Mouse (Mus musculus): ENCODE results near the gene Cnot6l. TPM values are rescaled to one million over a fixed set of nuclear protein-coding genes. Genes with fewer than 3 reads are reported as not detected.

The Cnot6l gene
- polyA plus RNA-seq, 1 experiment from 2014 or later, result 4.6 TPM

GRCm38 (mm10) chr5:96126856-96127255 is 37.1 kb downstream of the Cnot6l start:
- Histone ChIP-seq H3K9ac (ENCODE audit: low read depth, low read length) (no peak overlapping the region), H3K4me2 (ENCODE audit: low read depth, low read length) (no peak overlapping the region), H3K9me3 (replicated peaks; ENCODE audit: control insufficient read depth, low read length) (no peaks in the 10 kb centered on the region), H3K27ac (ENCODE audit: low read length) (no peak overlapping the region), H3K4me3 (ENCODE audit: low read depth, low read length) (no peak overlapping the region), H3K36me3 (ENCODE audit: control insufficient read depth, insufficient read depth) (no peaks in the 10 kb centered on the region), H3K4me1 (ENCODE audit: control insufficient read depth, low read depth, low read length) (no peaks in the 10 kb centered on the region), H3K27me3 (ENCODE audit: control insufficient read depth, insufficient read depth, low read depth, low read length) (no peaks in the 10 kb centered on the region)
- no peak for ATAC-seq (ENCODE audit: low read depth)
- WGBS (ENCODE audit: insufficient replicate concordance), result 83% methylated on average over 1 of the region's 1 CpGs

- 63% methylated on average over 3 of the region's 3 CpGs for WGBS (ENCODE audit: insufficient replicate concordance)
- Histone ChIP-seq H3K27me3 (ENCODE audit: control insufficient read depth, insufficient read depth, low read depth, low read length) (no peaks in the 10 kb centered on the region), H3K27ac (ENCODE audit: low read length) (no peak overlapping the region), H3K9ac (ENCODE audit: low read depth, low read length) (no peak overlapping the region), H3K9me3 (replicated peaks; ENCODE audit: control insufficient read depth, low read length) (no peaks in the 10 kb centered on the region), H3K36me3 (ENCODE audit: control insufficient read depth, insufficient read depth) (no peaks in the 10 kb centered on the region), H3K4me1 (ENCODE audit: control insufficient read depth, low read depth, low read length) (no peaks in the 10 kb centered on the region), H3K4me3 (ENCODE audit: low read depth, low read length) (no peak overlapping the region), H3K4me2 (ENCODE audit: low read depth, low read length) (no peak overlapping the region)
- no peak for ATAC-seq (ENCODE audit: low read depth)
Observed at GRCm38 (mm10) chr5:96114943-96115342, 49.0 kb downstream of the Cnot6l start.

- H3K36me3 ChIP-seq (ENCODE audit: control insufficient read depth, insufficient read depth), result no peaks in the 10 kb centered on the region
- WGBS (ENCODE audit: insufficient replicate concordance), result 57% methylated on average over 1 of the region's 1 CpGs
- ATAC-seq (ENCODE audit: low read depth), result no peak; the same call in 1 of the 2 replicates
- no peaks in the 10 kb centered on the region for H3K9me3 ChIP-seq (replicated peaks; ENCODE audit: control insufficient read depth, low read length)
- no peak overlapping the region for H3K4me3 ChIP-seq (ENCODE audit: low read depth, low read length)
- H3K4me2 ChIP-seq (ENCODE audit: low read depth, low read length), result no peak overlapping the region
- H3K27me3 ChIP-seq (ENCODE audit: control insufficient read depth, insufficient read depth, low read depth, low read length), result no peaks in the 10 kb centered on the region
- no peak overlapping the region for H3K27ac ChIP-seq (ENCODE audit: low read length)
- no peak overlapping the region for H3K9ac ChIP-seq (ENCODE audit: low read depth, low read length)
- no peaks in the 10 kb centered on the region for H3K4me1 ChIP-seq (ENCODE audit: control insufficient read depth, low read depth, low read length)
Observed at GRCm38 (mm10) chr5:96104644-96105043, 59.3 kb downstream of the Cnot6l start.

- 72% methylated on average over 2 of the region's 2 CpGs for WGBS (ENCODE audit: insufficient replicate concordance)
Observed at GRCm38 (mm10) chr5:96091468-96091867, 72.5 kb downstream of the Cnot6l start.

GRCm38 (mm10) chr5:96085324-96085723 is 78.6 kb downstream of the Cnot6l start:
- Histone ChIP-seq H3K9me3 (replicated peaks; ENCODE audit: control insufficient read depth, low read length) (no peaks in the 10 kb centered on the region), H3K4me2 (ENCODE audit: low read depth, low read length) (no peak overlapping the region), H3K27me3 (ENCODE audit: control insufficient read depth, insufficient read depth, low read depth, low read length) (no peaks in the 10 kb centered on the region), H3K36me3 (ENCODE audit: control insufficient read depth, insufficient read depth) (peaks cover 4% of the 10 kb centered on the region), H3K4me3 (ENCODE audit: low read depth, low read length) (no peak overlapping the region), H3K4me1 (ENCODE audit: control insufficient read depth, low read depth, low read length) (no peaks in the 10 kb centered on the region), H3K27ac (ENCODE audit: low read length) (no peak overlapping the region), H3K9ac (ENCODE audit: low read depth, low read length) (no peak overlapping the region)
- no peak for ATAC-seq (ENCODE audit: low read depth)

More at GRCm38 (mm10) chr5:96091468-96091867, 72.5 kb downstream of the Cnot6l start:
- Histone ChIP-seq H3K27me3 (ENCODE audit: control insufficient read depth, insufficient read depth, low read depth, low read length) (no peaks in the 10 kb centered on the region), H3K36me3 (ENCODE audit: control insufficient read depth, insufficient read depth) (no peaks in the 10 kb centered on the region), H3K9me3 (replicated peaks; ENCODE audit: control insufficient read depth, low read length) (no peaks in the 10 kb centered on the region), H3K4me3 (ENCODE audit: low read depth, low read length) (no peak overlapping the region), H3K27ac (ENCODE audit: low read length) (no peak overlapping the region), H3K4me1 (ENCODE audit: control insufficient read depth, low read depth, low read length) (no peaks in the 10 kb centered on the region), H3K4me2 (ENCODE audit: low read depth, low read length) (no peak overlapping the region), H3K9ac (ENCODE audit: low read depth, low read length) (no peak overlapping the region)
- no peak for ATAC-seq (ENCODE audit: low read depth)

DNA sequence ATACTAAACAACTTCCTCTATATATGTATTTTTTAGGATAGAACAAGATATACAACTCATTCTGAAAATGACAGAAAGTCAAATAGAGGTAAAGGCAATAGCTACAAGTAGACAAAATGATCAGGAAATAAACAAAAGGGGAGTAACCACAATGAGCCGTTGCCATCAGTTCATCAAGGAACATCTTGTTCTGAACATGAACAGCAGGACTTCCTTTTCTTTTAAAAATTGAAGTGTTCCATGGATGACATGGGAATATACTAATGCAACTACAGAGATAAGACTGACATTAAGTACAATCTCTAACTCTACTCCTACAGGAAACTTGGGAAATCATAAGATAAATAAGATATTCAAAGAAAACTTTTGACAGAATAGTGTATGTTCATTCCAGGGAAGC is 84.9 kb downstream of the Cnot6l start:
- H3K36me3 ChIP-seq (ENCODE audit: control insufficient read depth, insufficient read depth), result peaks cover 4% of the 10 kb centered on the region
- H3K9ac ChIP-seq (ENCODE audit: low read depth, low read length), result no peak overlapping the region
- 29% methylated on average over 1 of the region's 1 CpGs for WGBS (ENCODE audit: insufficient replicate concordance)
- no peaks in the 10 kb centered on the region for H3K27me3 ChIP-seq (ENCODE audit: control insufficient read depth, insufficient read depth, low read depth, low read length)
- H3K4me3 ChIP-seq (ENCODE audit: low read depth, low read length), result no peak overlapping the region
- H3K4me1 ChIP-seq (ENCODE audit: control insufficient read depth, low read depth, low read length), result no peaks in the 10 kb centered on the region
- ATAC-seq (ENCODE audit: low read depth), result no peak
- no peak overlapping the region for H3K4me2 ChIP-seq (ENCODE audit: low read depth, low read length)
- H3K9me3 ChIP-seq (replicated peaks; ENCODE audit: control insufficient read depth, low read length), result no peaks in the 10 kb centered on the region
- no peak overlapping the region for H3K27ac ChIP-seq (ENCODE audit: low read length)

DNA sequence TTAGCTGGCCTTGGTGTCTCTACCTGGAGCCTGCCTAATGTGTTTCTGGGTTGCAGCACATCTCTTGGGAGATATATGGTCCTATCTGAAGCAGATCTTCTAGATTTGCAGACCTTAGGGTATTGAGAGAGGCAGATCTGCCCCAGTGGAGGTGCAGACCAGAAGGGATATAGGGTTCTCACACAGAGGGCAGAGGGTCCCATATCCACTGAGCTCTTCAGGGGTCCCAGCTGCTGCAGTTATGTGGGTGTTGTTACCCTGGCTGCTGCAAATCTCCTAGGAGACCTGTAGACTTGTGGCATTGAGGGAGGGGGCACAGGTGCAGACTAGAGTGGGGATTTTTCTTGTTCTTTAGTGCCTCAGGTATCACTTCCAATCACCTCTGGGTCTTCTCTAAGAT is 98.4 kb downstream of the Cnot6l start:
- Histone ChIP-seq H3K36me3 (ENCODE audit: control insufficient read depth, insufficient read depth) (no peaks in the 10 kb centered on the region), H3K4me1 (ENCODE audit: control insufficient read depth, low read depth, low read length) (no peaks in the 10 kb centered on the region), H3K27ac (ENCODE audit: low read length) (no peak overlapping the region), H3K9me3 (replicated peaks; ENCODE audit: control insufficient read depth, low read length) (no peaks in the 10 kb centered on the region; the same call in 1 of the 2 replicates), H3K4me3 (ENCODE audit: low read depth, low read length) (no peak overlapping the region), H3K4me2 (ENCODE audit: low read depth, low read length) (no peak overlapping the region), H3K27me3 (ENCODE audit: control insufficient read depth, insufficient read depth, low read depth, low read length) (no peaks in the 10 kb centered on the region), H3K9ac (ENCODE audit: low read depth, low read length) (no peak overlapping the region)
- ATAC-seq (ENCODE audit: low read depth), result no peak

GRCm38 (mm10) chr5:96042492-96042891 is 121.5 kb downstream of the Cnot6l start:
- H3K4me3 ChIP-seq (ENCODE audit: low read depth, low read length), result no peak overlapping the region
- H3K4me1 ChIP-seq (ENCODE audit: control insufficient read depth, low read depth, low read length), result no peaks in the 10 kb centered on the region
- H3K27me3 ChIP-seq (ENCODE audit: control insufficient read depth, insufficient read depth, low read depth, low read length), result no peaks in the 10 kb centered on the region
- H3K9ac ChIP-seq (ENCODE audit: low read depth, low read length), result no peak overlapping the region
- H3K27ac ChIP-seq (ENCODE audit: low read length), result no peak overlapping the region
- ATAC-seq (ENCODE audit: low read depth), result no peak
- no peaks in the 10 kb centered on the region for H3K9me3 ChIP-seq (replicated peaks; ENCODE audit: control insufficient read depth, low read length)
- no peaks in the 10 kb centered on the region for H3K36me3 ChIP-seq (ENCODE audit: control insufficient read depth, insufficient read depth)
- 54% methylated on average over 3 of the region's 3 CpGs for WGBS (ENCODE audit: insufficient replicate concordance)
- no peak overlapping the region for H3K4me2 ChIP-seq (ENCODE audit: low read depth, low read length)

- Histone ChIP-seq H3K4me2 (ENCODE audit: low read depth, low read length) (no peak overlapping the region), H3K27me3 (ENCODE audit: control insufficient read depth, insufficient read depth, low read depth, low read length) (no peaks in the 10 kb centered on the region), H3K9me3 (replicated peaks; ENCODE audit: control insufficient read depth, low read length) (no peaks in the 10 kb centered on the region), H3K4me3 (ENCODE audit: low read depth, low read length) (no peak overlapping the region), H3K27ac (ENCODE audit: low read length) (no peak overlapping the region), H3K36me3 (ENCODE audit: control insufficient read depth, insufficient read depth) (no peaks in the 10 kb centered on the region), H3K4me1 (ENCODE audit: control insufficient read depth, low read depth, low read length) (no peaks in the 10 kb centered on the region), H3K9ac (ENCODE audit: low read depth, low read length) (no peak overlapping the region)
- ATAC-seq (ENCODE audit: low read depth), result no peak
- WGBS (ENCODE audit: insufficient replicate concordance), result 59% methylated on average over 7 of the region's 7 CpGs
Observed at GRCm38 (mm10) chr5:96041507-96042104, 122.4 kb downstream of the Cnot6l start.
